Mouse (Mus musculus) neural tube, embryonic 14.5 days (tissue): ENCODE results near the gene Tex16. TPM values are rescaled to one million over a fixed set of nuclear protein-coding genes. Genes with fewer than 3 reads are reported as not detected.

ENCODE experiments used
- ATAC-seq: fragments of 200-750 bp; cut with Nextera tagmentation; 2 replicates; pipeline ENCODE4 v1.8.0; 2017; ENCODE audit warnings: low read depth, mild to moderate bottlenecking, moderate TSS enrichment, moderate library complexity
- H3K27ac ChIP-seq: fragments of 300-500 bp; sonication (generic); 2 replicates; pipeline ENCODE4 v1.5.1; 2014; ENCODE audit warnings: low read depth, mild to moderate bottlenecking, control low read depth, low read length, moderate library complexity, mixed read lengths
- H3K27me3 ChIP-seq: fragments of 300-500 bp; sonication (generic); 2 replicates; pipeline ENCODE4 v1.6.1; 2014; ENCODE audit warnings: low read length; ENCODE audit not compliant: control insufficient read depth, insufficient read depth
- H3K36me3 ChIP-seq: fragments of 300-500 bp; sonication (generic); 2 replicates; pipeline ENCODE4 v1.6.1; 2014; ENCODE audit warnings: low read length, mixed read lengths; ENCODE audit not compliant: control insufficient read depth, insufficient read depth
- H3K4me1 ChIP-seq: fragments of 300-500 bp; sonication (generic); 2 replicates; pipeline ENCODE4 v1.6.1; 2014; ENCODE audit warnings: low read length; ENCODE audit not compliant: control insufficient read depth, insufficient read depth
- H3K4me2 ChIP-seq: fragments of 300-500 bp; sonication (generic); 2 replicates; pipeline ENCODE4 v1.6.1; 2014; ENCODE audit warnings: mild to moderate bottlenecking, low read depth, low read length, control low read depth
- H3K4me3 ChIP-seq: fragments of 300-500 bp; sonication (generic); 2 replicates; pipeline ENCODE4 v1.5.1; 2014; ENCODE audit warnings: low read depth, low read length, control low read depth, mixed read lengths
- H3K9ac ChIP-seq: fragments of 300-500 bp; sonication (generic); replicated peaks from 2 replicates; pipeline ENCODE4 v1.6.1; 2014; ENCODE audit warnings: low read depth, mild to moderate bottlenecking, control low read depth, low read length, mixed read lengths
- H3K9me3 ChIP-seq: fragments of 300-500 bp; sonication (generic); 2 replicates; pipeline ENCODE4 v1.6.1; 2016; ENCODE audit warnings: low read length; ENCODE audit not compliant: control insufficient read depth
- WGBS: fragments of 180-500 bp; shearing (Covaris S2); extraction: QIAGEN DNeasy Blood & Tissue Kit; methylation state at CpG from one replicate; pipeline ENCODE4 v1.1.7; 2014; 5-methylcytosine and 5-hydroxymethylcytosine counted together
- polyA plus RNA-seq: library from polyadenylated mRNA; unstranded; fragments of >200 nt; fragmentation: Nextera tagmentation; extraction: Ambion mirVana; gene quantifications from 2 replicates; pipeline ENCODE4 v1.2.1, GENCODE M21; 2014

The Tex16 gene
- polyA plus RNA-seq: 0.39 and 1.6 TPM in 2 replicates

DNA sequence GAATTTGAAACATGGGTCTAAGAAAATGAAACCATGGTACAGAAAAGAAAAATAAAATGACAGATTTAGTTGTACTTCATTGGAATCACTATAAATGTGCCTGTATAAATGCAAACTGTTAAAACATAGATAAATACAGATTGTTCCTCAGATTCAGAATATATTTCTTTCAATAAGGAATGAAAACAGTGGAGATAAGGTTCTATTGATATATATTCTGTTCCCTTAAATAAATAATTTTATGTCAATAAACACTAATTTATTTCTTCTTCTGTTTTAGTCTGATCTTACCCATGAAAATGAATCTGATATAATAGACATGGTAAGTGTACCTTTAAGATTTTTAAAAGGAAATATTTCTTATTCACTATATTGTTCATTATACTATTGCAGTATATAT, at the start of gene Tex16:
Tex16 (plus strand) TSS at position 301 of the 400 bp plus-strand sequence.
- Histone ChIP-seq H3K27me3 (no peaks in the 10 kb centered on the region), H3K4me2 (no peak within 1 kb of the TSS), H3K9me3 (no peaks in the 10 kb centered on the region), H3K27ac (no peak within 1 kb of the TSS), H3K36me3 (no peaks in the 10 kb centered on the region), H3K9ac (no peak within 1 kb of the TSS), H3K4me1 (no peaks in the 10 kb centered on the region), H3K4me3 (no peak within 1 kb of the TSS)
- no peak for ATAC-seq

- H3K36me3 ChIP-seq: no peaks in the 10 kb centered on the region
Observed at GRCm38 (mm10) chrX:111999661-112000060, 11.1 kb upstream of the Tex16 start.

More at GRCm38 (mm10) chrX:111999661-112000060, 11.1 kb upstream of the Tex16 start:
- H3K27me3 ChIP-seq: no peaks in the 10 kb centered on the region
- ATAC-seq: no peak
- WGBS: 37% methylated on average over 1 of the region's 1 CpGs
- H3K27ac ChIP-seq: no peak overlapping the region
- H3K9ac ChIP-seq: no peak overlapping the region
- no peak overlapping the region for H3K4me2 ChIP-seq
- H3K4me3 ChIP-seq: no peak overlapping the region
- no peaks in the 10 kb centered on the region for H3K9me3 ChIP-seq
- no peaks in the 10 kb centered on the region for H3K4me1 ChIP-seq

Other genes starting within 250 kb of the Tex16 start
- gene Gm45194, start 119.6 kb upstream of the Tex16 start, polyA plus RNA-seq: 0.82 and 1.2 TPM in 2 replicates
- gene 4933403O08Rik, start 228.0 kb downstream of the Tex16 start, polyA plus RNA-seq: 0.21 and 0.28 TPM in 2 replicates